Mouse (Mus musculus): ENCODE results near the gene Kcnb1. TPM values are rescaled to one million over a fixed set of nuclear protein-coding genes. Genes with fewer than 3 reads are reported as not detected.

Kcnb1 gene
- total RNA-seq, 1 experiment = 1.3 TPM

- Histone ChIP-seq H3K9me3 (ENCODE audit: control insufficient read depth, insufficient read depth, low read depth, low read length) (no peaks in the 10 kb centered on the region), H3K9ac (ENCODE audit: insufficient read depth, low read depth, low read length, poor library complexity, severe bottlenecking) (peak overlapping the region; percentile 77), H3K4me1 (ENCODE audit: control insufficient read depth in 2 of 2, insufficient read depth in 2 of 2, low read length in 2 of 2, poor library complexity in 1 of 2) (peaks cover 0 to 6% of the 10 kb centered on the region in 2 experiments; a peak in 1 of 4 replicates), H3K27ac (ENCODE audit: insufficient read depth, low read depth, low read length, poor library complexity, severe bottlenecking) (peak overlapping the region; percentile 67), H3K4me3 (ENCODE audit: insufficient read depth in 1 of 2, low read depth in 1 of 2, low read length in 2 of 2, poor library complexity in 1 of 2, severe bottlenecking in 1 of 2) (peak overlapping the region; percentile 75 to 87), H3K36me3 (ENCODE audit: control insufficient read depth, insufficient read depth, low read length, poor library complexity, severe bottlenecking) (peaks cover 27% of the 10 kb centered on the region)
- TF ChIP-seq ZC3H11A (IDR thresholded peaks at IDR 0.05; ENCODE audit: borderline replicate concordance, low read depth, low read length) = no peak
- no peak for TF ChIP-seq MAFK (IDR thresholded peaks at IDR 0.05; ENCODE audit: insufficient read depth, low read depth, low read length)
- no peak for TF ChIP-seq ZNF384 (IDR thresholded peaks at IDR 0.05; ENCODE audit: low read depth, low read length)
- TF ChIP-seq CHD2 (IDR thresholded peaks at IDR 0.05; ENCODE audit: low read depth, low read length) = no peak; the same call in 1 of the 2 replicates
- no peak for TF ChIP-seq HCFC1 (IDR thresholded peaks at IDR 0.05; ENCODE audit: borderline replicate concordance, insufficient read depth, low read length)
- DNase-seq (ENCODE audit: low read depth, low spot score) = no peak
- in situ Hi-C loops (cut with MboI; ENCODE audit: low sequenced_read_pairs in 2 of 2, unreplicated experiment in 2 of 2) = no loop called here
These were observed 125.2 kb downstream of the Kcnb1 start for GRCm38 (mm10) chr2:167064601-167065295.

GRCm38 (mm10) chr2:167063906-167064496 lies 126.0 kb downstream of the Kcnb1 start:
- peaks cover 4 to 6% of the 10 kb centered on the region in 2 experiments; a peak in 3 of 4 replicates for H3K4me1 ChIP-seq (ENCODE audit: control insufficient read depth in 2 of 2, insufficient read depth in 2 of 2, low read length in 2 of 2, poor library complexity in 1 of 2)
- in situ Hi-C loops (cut with MboI; ENCODE audit: low sequenced_read_pairs in 2 of 2, unreplicated experiment in 2 of 2) = no loop called here
- peak overlapping the region; percentile 85; the same call in 1 of the 2 replicates for H3K27ac ChIP-seq (ENCODE audit: insufficient read depth, low read depth, low read length, poor library complexity, severe bottlenecking)
- H3K9me3 ChIP-seq (ENCODE audit: control insufficient read depth, insufficient read depth, low read depth, low read length) = no peaks in the 10 kb centered on the region
- H3K9ac ChIP-seq (ENCODE audit: insufficient read depth, low read depth, low read length, poor library complexity, severe bottlenecking) = peak overlapping the region; percentile 99
- H3K4me3 ChIP-seq (ENCODE audit: insufficient read depth in 1 of 2, low read depth in 1 of 2, low read length in 2 of 2, poor library complexity in 1 of 2, severe bottlenecking in 1 of 2) = peak overlapping the region; percentile 75 to 87
- TF ChIP-seq CHD2 (IDR thresholded peaks at IDR 0.05; ENCODE audit: low read depth, low read length) = no peak
- TF ChIP-seq ZC3H11A (IDR thresholded peaks at IDR 0.05; ENCODE audit: borderline replicate concordance, low read depth, low read length) = no peak
- no peak for TF ChIP-seq ZNF384 (IDR thresholded peaks at IDR 0.05; ENCODE audit: low read depth, low read length)
- no peak for TF ChIP-seq MAFK (IDR thresholded peaks at IDR 0.05; ENCODE audit: insufficient read depth, low read depth, low read length)
- no peak for TF ChIP-seq HCFC1 (IDR thresholded peaks at IDR 0.05; ENCODE audit: borderline replicate concordance, insufficient read depth, low read length)
- DNase-seq (ENCODE audit: low read depth, low spot score) = no peak
- H3K36me3 ChIP-seq (ENCODE audit: control insufficient read depth, insufficient read depth, low read length, poor library complexity, severe bottlenecking) = peaks cover 27% of the 10 kb centered on the region

DNA sequence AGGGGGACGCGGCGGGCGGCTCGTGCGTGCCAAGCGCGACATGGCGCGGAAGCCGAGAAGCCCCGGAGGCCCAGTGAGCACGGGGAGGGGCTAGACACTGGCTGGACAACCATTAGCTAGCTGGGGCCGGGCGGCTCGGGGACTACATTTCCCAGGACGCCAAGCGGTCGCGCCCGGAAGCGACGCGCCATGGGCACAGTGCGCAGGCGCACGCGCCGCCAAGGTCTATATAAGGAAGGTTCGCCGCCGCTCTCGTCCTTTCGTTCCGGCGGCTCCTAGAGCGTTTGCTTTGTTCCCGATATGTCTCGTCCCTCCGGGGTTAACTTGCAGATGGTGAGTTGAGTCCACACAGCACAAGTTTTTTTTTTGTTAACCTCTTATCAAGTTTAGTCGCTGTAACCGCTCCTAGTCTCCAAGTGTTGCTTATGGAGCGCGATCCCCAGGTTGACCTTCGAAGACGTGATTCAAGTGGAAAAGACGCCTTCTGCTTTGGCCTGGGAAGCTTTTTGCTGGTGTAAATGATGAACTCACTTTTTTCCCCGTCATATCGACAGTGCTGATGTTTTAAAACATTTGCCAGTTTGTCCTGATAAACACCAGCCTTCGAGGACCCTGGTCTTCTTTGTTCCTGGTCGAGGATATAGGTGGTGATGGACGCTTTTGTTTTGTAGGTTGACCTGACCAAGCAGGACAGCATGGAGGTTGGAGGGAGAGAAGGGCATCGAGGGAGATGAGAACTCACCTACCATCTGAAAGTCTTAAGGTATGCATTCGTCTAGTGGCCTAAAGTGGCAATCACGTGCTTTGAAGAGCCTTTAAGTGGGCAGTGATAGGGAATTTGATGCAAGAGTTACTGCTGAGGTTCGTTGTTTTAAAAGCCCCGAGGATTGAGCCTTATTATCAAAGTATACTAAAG lies 126.7 kb downstream of the Kcnb1 start, which contains the start of gene Znfx1:
Znfx1 (minus strand) TSS at position 51 of the 916 bp plus-strand sequence.
- peaks cover 27% of the 10 kb centered on the region for H3K36me3 ChIP-seq (ENCODE audit: control insufficient read depth, insufficient read depth, low read length, poor library complexity, severe bottlenecking)
- TF ChIP-seq HCFC1 (IDR thresholded peaks at IDR 0.05; ENCODE audit: borderline replicate concordance, insufficient read depth, low read length) (peak; percentile 99), ZNF384 (IDR thresholded peaks at IDR 0.05; ENCODE audit: low read depth, low read length) (no peak)
- H3K9me3 ChIP-seq (ENCODE audit: control insufficient read depth, insufficient read depth, low read depth, low read length) = no peaks in the 10 kb centered on the region
- peak; percentile 90 for DNase-seq (ENCODE audit: low read depth, low spot score)
- peaks cover 4 to 6% of the 10 kb centered on the region in 2 experiments for H3K4me1 ChIP-seq (ENCODE audit: control insufficient read depth in 2 of 2, insufficient read depth in 2 of 2, low read length in 2 of 2, poor library complexity in 1 of 2)
- H3K27ac ChIP-seq (ENCODE audit: insufficient read depth, low read depth, low read length, poor library complexity, severe bottlenecking) = peak within 1 kb of the TSS; percentile 91
- peak within 1 kb of the TSS; percentile 80 to 87 for H3K4me3 ChIP-seq (ENCODE audit: insufficient read depth in 1 of 2, low read depth in 1 of 2, low read length in 2 of 2, poor library complexity in 1 of 2, severe bottlenecking in 1 of 2)
- H3K9ac ChIP-seq (ENCODE audit: insufficient read depth, low read depth, low read length, poor library complexity, severe bottlenecking) = peak within 1 kb of the TSS; percentile 99
- in situ Hi-C loops (cut with MboI; ENCODE audit: low sequenced_read_pairs in 2 of 2, unreplicated experiment in 2 of 2) = no loop called here

DNA sequence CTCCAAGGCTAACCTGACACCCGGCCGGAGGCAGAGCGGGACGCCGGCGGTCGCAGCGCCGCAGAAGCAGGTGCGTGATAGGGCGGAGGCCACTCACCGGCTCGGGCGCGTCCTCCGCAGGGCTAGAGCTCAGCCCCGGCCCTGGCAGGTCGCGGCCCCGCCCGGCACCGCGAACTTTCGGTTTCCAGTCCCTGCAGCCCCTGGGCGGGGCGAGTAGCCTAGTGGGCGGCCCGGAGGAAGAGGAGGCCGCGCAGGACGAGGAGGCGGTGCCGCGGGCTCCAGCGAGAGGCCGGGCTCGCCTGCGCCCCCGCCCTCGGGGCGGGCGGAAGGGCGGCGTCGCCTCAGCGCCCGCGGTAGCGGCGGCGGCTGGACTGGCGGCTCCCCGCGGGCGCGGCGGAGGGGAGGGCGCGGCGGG lies 127.5 kb downstream of the Kcnb1 start:
- in situ Hi-C loops (cut with MboI; ENCODE audit: low sequenced_read_pairs in 2 of 2, unreplicated experiment in 2 of 2) = no loop called here
- H3K36me3 ChIP-seq (ENCODE audit: control insufficient read depth, insufficient read depth, low read length, poor library complexity, severe bottlenecking) = peaks cover 27% of the 10 kb centered on the region
- H3K9me3 ChIP-seq (ENCODE audit: control insufficient read depth, insufficient read depth, low read depth, low read length) = no peaks in the 10 kb centered on the region
- peak overlapping the region; percentile 91 for H3K27ac ChIP-seq (ENCODE audit: insufficient read depth, low read depth, low read length, poor library complexity, severe bottlenecking)
- DNase-seq (ENCODE audit: low read depth, low spot score) = peak; percentile 87
- peak overlapping the region; percentile 80 to 87 for H3K4me3 ChIP-seq (ENCODE audit: insufficient read depth in 1 of 2, low read depth in 1 of 2, low read length in 2 of 2, poor library complexity in 1 of 2, severe bottlenecking in 1 of 2)
- TF ChIP-seq ZC3H11A (IDR thresholded peaks at IDR 0.05; ENCODE audit: borderline replicate concordance, low read depth, low read length) (no peak), CHD2 (IDR thresholded peaks at IDR 0.05; ENCODE audit: low read depth, low read length) (no peak), MAFK (IDR thresholded peaks at IDR 0.05; ENCODE audit: insufficient read depth, low read depth, low read length) (no peak), ZNF384 (IDR thresholded peaks at IDR 0.05; ENCODE audit: low read depth, low read length) (no peak), HCFC1 (IDR thresholded peaks at IDR 0.05; ENCODE audit: borderline replicate concordance, insufficient read depth, low read length) (no peak)
- H3K9ac ChIP-seq (ENCODE audit: insufficient read depth, low read depth, low read length, poor library complexity, severe bottlenecking) = peak overlapping the region; percentile 94
- peaks cover 8 to 9% of the 10 kb centered on the region in 2 experiments for H3K4me1 ChIP-seq (ENCODE audit: control insufficient read depth in 2 of 2, insufficient read depth in 2 of 2, low read length in 2 of 2, poor library complexity in 1 of 2)

Measured in ES-E14 (cell line).